Mouse (Mus musculus): Measurements from ENCODE around the gene Dapk3.

- no peak for TF ChIP-seq CTCF (IDR thresholded peaks at IDR 0.05; ENCODE audit: low read depth, low read length)
- TF ChIP-seq GATA1 (IDR thresholded peaks at IDR 0.05; ENCODE audit: borderline replicate concordance, low read length): no peak
- no peak for TF ChIP-seq TAL1 (conservative IDR thresholded peaks at IDR 0.05; ENCODE audit: low read depth, low read length)
- TF ChIP-seq POLR2AphosphoS5 (IDR thresholded peaks at IDR 0.05; ENCODE audit: insufficient replicate concordance, low read depth, low read length): no peak
Measured at GRCm38 (mm10) chr10:81144667-81145066, 38.1 kb upstream of the Dapk3 start.

All from G1E (cell line).